8 mouse cellular contexts compared by ENCODE assay signal in genomic region chr8:80856606-80857005, GRCm38 (mm10). TPM values are rescaled to one million over a fixed set of nuclear protein-coding genes. Genes with fewer than 3 reads are reported as not detected.
DNase-seq lines count a peak whose midpoint lies in the region; ATAC-seq lines count a peak whose summit lies in the region.

No protein-coding gene starts in this region.

- DNase-seq in hindbrain, embryonic 10.5 days (ENCODE audit: low spot score): no peak
- DNase-seq in adrenal gland, postnatal 25 days: peak; percentile 45
- peak; percentile 72 for DNase-seq in heart, postnatal 4 days
- peak; percentile 54 to 72 for DNase-seq in left cerebral cortex, postnatal 10 days (ENCODE audit: extremely low spot score in 1 of 2, low spot score in 2 of 2)
- peak; percentile 59 for DNase-seq in right cerebral cortex, postnatal 14 days
- DNase-seq in embryo, embryonic 9.5 days (ENCODE audit: extremely low spot score): no peak

- no peak overlapping the region for H3K27ac ChIP-seq in hindbrain, embryonic 12.5 days
- H3K27ac ChIP-seq in hindbrain, embryonic 10.5 days: no peak overlapping the region

- no peaks in the 10 kb centered on the region for H3K27me3 ChIP-seq in hindbrain, embryonic 12.5 days
- no peaks in the 10 kb centered on the region for H3K27me3 ChIP-seq in hindbrain, embryonic 10.5 days (ENCODE audit: insufficient read depth, poor library complexity, severe bottlenecking)

- H3K4me3 ChIP-seq in hindbrain, embryonic 12.5 days: no peak overlapping the region
- H3K4me3 ChIP-seq in hindbrain, embryonic 10.5 days: no peak overlapping the region

- intact Hi-C loops in left cerebral cortex, postnatal 10 days (cut with DNase I): no loop called here

- 72% methylated on average over 6 of the region's 6 CpGs for WGBS in hindbrain, embryonic 12.5 days
- 92% methylated on average over 6 of the region's 6 CpGs for WGBS in hindbrain, embryonic 10.5 days

- peak; percentile 58; the same call in 1 of the 2 replicates for ATAC-seq in hindbrain, embryonic 12.5 days (ENCODE audit: low FRiP score)
- ATAC-seq in granulocyte monocyte progenitor cell, adult 5-6 weeks (replicated peaks; ENCODE audit: poor library complexity, severe bottlenecking): no peak

- H3K9ac ChIP-seq in hindbrain, embryonic 12.5 days: no peak overlapping the region

- peaks cover 20% of the 10 kb centered on the region for H3K4me1 ChIP-seq in hindbrain, embryonic 12.5 days
- peaks cover 2% of the 10 kb centered on the region; the same call in 1 of the 2 replicates for H3K4me1 ChIP-seq in hindbrain, embryonic 10.5 days (replicated peaks)

- H3K4me2 ChIP-seq in hindbrain, embryonic 12.5 days (replicated peaks): no peak overlapping the region

- H3K9me3 ChIP-seq in hindbrain, embryonic 12.5 days (replicated peaks): no peaks in the 10 kb centered on the region
- no peaks in the 10 kb centered on the region for H3K9me3 ChIP-seq in hindbrain, embryonic 10.5 days

- H3K36me3 ChIP-seq in hindbrain, embryonic 12.5 days: no peaks in the 10 kb centered on the region
- H3K36me3 ChIP-seq in hindbrain, embryonic 10.5 days: peaks cover 8% of the 10 kb centered on the region; the same call in 1 of the 2 replicates

RNA-seq across cellular contexts. Expression of gene Gab1, which starts 23.7 kb away (rescaled TPM):
- polyA plus RNA-seq in hindbrain, embryonic 12.5 days (2016; fragmentation: Nextera tagmentation; extraction: Ambion mirVana): 21.3 and 23.2 TPM in 2 replicates
- polyA plus RNA-seq in hindbrain, embryonic 10.5 days (2016; fragmentation: Nextera tagmentation; extraction: Ambion mirVana): 14.5 and 15.8 TPM in 2 replicates
- total RNA-seq in adrenal gland, postnatal 25 days (2021): 15.4 and 24.9 TPM in 2 replicates
- 10 to 100 TPM; 52.2 to 58.7 TPM for total RNA-seq in heart, postnatal 4 days (2021)
- total RNA-seq in left cerebral cortex, postnatal 10 days (2021): 10 to 100 TPM; 11.6 to 11.9 TPM
- total RNA-seq in granulocyte monocyte progenitor cell, adult 5-6 weeks (2014; fragmentation: Nextera tagmentation): 1.8 and 3.6 TPM in 2 replicates
- 1.8 and 2.4 TPM in 2 replicates for total RNA-seq in granulocyte monocyte progenitor cell, adult 5-6 weeks (2017)

Comparison
In these comparisons a context has a peak if more than half of its experiments do, and no peak if none do; other contexts are left out.
1. DNase-seq: peak in adrenal gland, postnatal 25 days (single experiment), heart, postnatal 4 days (single experiment), left cerebral cortex, postnatal 10 days (2 of 2) and right cerebral cortex, postnatal 14 days (single experiment); none in hindbrain, embryonic 10.5 days (single experiment) and embryo, embryonic 9.5 days (single experiment).